Mouse (Mus musculus) erythroblast, embryonic 14.5 days (primary cell): ENCODE results near the gene Hnrnpl. TPM values are rescaled to one million over a fixed set of nuclear protein-coding genes. Genes with fewer than 3 reads are reported as not detected.
"Not testable (repeated sequence)": the region's sequence is repeated elsewhere in the genome, so short reads cannot be mapped to it uniquely, and the experiment has no call there.

Source experiments
- H3K27me3 ChIP-seq: 2 replicates; pipeline ENCODE4 v1.6.1; 2012; ENCODE audit warnings: inconsistent platforms; ENCODE audit not compliant: control insufficient read depth
- H3K36me3 ChIP-seq: 2 replicates; pipeline ENCODE4 v1.6.1; 2012; ENCODE audit warnings: mild to moderate bottlenecking, inconsistent platforms; ENCODE audit not compliant: control insufficient read depth
- H3K4me1 ChIP-seq: 2 replicates; pipeline ENCODE4 v1.6.1; 2012; ENCODE audit warnings: inconsistent platforms; ENCODE audit not compliant: control insufficient read depth
- H3K4me3 ChIP-seq: replicated peaks from 2 replicates; pipeline ENCODE3; 2012; ENCODE audit warnings: moderate library complexity, mild to moderate bottlenecking, inconsistent platforms
- H3K9me3 ChIP-seq: 2 replicates; pipeline ENCODE4 v1.6.1; 2012; ENCODE audit warnings: low read length, inconsistent platforms, mixed read lengths; ENCODE audit not compliant: control insufficient read depth
- GATA1 ChIP-seq: IDR thresholded peaks from 2 replicates; pipeline ENCODE4 v1.6.1; 2012; ENCODE audit warnings: low read length, inconsistent platforms, mixed read lengths
- TAL1 ChIP-seq: IDR thresholded peaks from 3 replicates; pipeline ENCODE4 v1.6.1; 2012; ENCODE audit warnings: low read length, inconsistent platforms, mixed read lengths
- polyA plus RNA-seq: library from polyadenylated mRNA; stranded (reverse); fragments of >175 nt; gene quantifications from 2 replicates; pipeline ENCODE4 v1.2.3, GENCODE M21; 2012

The Hnrnpl gene
- polyA plus RNA-seq, 1 experiment, result 24.2 TPM

DNA sequence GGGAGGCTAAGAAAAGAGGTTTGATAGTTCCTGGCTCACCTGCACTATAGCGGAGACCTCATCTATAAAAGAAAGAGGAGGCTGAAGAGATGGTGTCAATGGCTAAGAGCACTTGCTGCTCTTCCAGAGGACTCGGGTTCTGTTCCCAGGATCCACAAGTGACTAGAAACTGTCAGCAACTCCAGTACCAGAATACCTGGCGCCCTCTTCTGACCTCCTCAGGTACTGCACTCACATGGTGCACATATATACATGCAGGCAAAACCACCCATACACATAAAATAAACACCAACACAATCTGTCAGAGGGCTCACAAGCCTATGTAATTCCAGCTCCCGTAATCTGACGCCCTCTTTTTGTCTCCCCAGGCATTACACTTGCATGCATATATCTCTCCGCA lies 52.6 kb downstream of the Hnrnpl start:
- Histone ChIP-seq H3K27me3 (no peaks in the 10 kb centered on the region), H3K9me3 (peaks cover 9% of the 10 kb centered on the region), H3K36me3 (no peaks in the 10 kb centered on the region), H3K4me3 (no peak overlapping the region), H3K4me1 (peaks cover 18% of the 10 kb centered on the region)
- TF ChIP-seq GATA1 (no peak), TAL1 (no peak)

DNA sequence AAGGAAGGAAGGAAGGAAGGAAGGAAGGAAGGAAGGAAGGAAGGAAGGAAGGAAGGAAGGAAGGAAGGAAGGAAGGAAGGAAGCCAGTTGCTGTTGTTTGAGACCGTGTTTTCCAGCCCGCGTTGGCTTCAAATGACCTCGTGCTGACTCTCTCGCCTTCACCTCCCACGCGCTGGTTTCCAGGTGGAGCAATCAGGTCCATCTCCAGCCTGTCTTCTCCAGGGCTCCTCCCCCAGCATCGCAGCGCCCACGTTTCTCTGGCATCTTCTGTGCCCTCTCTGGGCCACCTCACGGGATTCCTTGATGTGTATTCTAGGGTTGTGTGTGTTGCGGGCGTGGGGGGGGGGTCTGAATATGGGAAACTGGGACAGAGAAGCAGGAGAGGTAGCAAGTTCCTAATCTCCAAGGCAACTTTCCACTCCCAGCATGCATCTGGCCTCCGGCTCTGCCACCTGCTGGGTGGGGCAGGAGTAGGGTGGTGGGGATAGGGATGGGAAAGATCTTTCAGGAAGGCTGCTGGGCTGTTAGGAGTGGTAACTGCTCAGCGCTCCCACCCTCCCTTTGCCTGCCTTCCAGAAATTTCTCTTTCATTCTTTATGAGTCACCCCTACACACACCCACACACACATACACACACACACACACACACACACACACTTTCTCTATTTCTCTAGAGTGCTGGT lies 54.6 kb downstream of the Hnrnpl start:
- H3K4me3 ChIP-seq, result no peak overlapping the region
- TF ChIP-seq TAL1 (no peak), GATA1 (no peak)
- H3K9me3 ChIP-seq, result peaks cover 9% of the 10 kb centered on the region
- peaks cover 35% of the 10 kb centered on the region for H3K4me1 ChIP-seq
- no peaks in the 10 kb centered on the region for H3K27me3 ChIP-seq
- no peaks in the 10 kb centered on the region for H3K36me3 ChIP-seq

DNA sequence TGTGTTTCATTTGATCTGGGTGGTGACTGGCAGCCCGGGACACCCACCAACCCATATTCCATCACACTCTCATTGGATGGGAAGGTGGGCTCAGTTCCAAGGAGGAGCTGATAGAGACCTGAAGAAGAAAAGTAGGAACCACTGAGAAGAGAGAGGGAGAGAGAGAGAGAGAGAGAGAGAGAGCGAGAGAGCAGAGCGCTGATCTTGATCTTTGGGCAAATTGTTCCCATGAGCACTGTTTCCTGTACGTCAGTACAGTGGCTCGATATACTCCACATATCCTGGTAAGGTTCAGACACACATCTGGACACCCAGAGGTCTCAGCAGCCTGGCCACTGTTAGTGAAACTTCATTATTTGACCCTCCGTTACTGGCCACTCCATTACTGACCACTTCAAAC lies 55.2 kb downstream of the Hnrnpl start, which contains the start of gene Lgals7:
Gene Lgals7, plus strand, starts transcription at position 314 of the 400 bp plus-strand sequence.
- Histone ChIP-seq H3K9me3 (peaks cover 9% of the 10 kb centered on the region), H3K36me3 (no peaks in the 10 kb centered on the region), H3K4me1 (peaks cover 35% of the 10 kb centered on the region), H3K27me3 (no peaks in the 10 kb centered on the region), H3K4me3 (no peak within 1 kb of the TSS)
- TF ChIP-seq TAL1 (no peak), GATA1 (no peak)

DNA sequence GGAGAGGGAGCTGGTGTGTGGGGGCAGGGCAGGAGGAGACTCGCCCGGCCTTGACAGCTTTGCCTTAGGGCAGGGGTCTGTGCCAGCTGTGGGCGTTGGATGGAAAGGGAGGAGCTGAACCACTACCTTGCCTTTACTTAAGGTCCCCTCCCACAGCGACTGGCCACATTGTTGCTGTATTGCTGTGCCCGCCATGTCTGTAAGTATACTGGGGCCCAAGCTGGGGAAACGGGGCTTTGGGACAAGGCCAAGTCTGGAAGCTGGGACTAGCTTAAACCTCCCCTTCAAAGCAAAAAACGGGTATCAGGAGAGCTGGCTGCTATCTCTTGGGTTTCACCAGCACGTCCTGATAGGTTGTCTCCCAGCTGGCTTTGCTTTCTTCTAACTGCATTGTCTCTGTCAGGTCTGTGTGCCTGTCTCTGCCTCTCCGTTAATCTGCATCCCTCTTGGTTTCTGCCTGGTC lies 56.0 kb downstream of the Hnrnpl start:
- H3K4me1 ChIP-seq, result peaks cover 35% of the 10 kb centered on the region
- TF ChIP-seq TAL1 (no peak), GATA1 (no peak)
- H3K36me3 ChIP-seq, result no peaks in the 10 kb centered on the region
- peaks cover 9% of the 10 kb centered on the region for H3K9me3 ChIP-seq
- H3K4me3 ChIP-seq, result no peak overlapping the region
- no peaks in the 10 kb centered on the region for H3K27me3 ChIP-seq

DNA sequence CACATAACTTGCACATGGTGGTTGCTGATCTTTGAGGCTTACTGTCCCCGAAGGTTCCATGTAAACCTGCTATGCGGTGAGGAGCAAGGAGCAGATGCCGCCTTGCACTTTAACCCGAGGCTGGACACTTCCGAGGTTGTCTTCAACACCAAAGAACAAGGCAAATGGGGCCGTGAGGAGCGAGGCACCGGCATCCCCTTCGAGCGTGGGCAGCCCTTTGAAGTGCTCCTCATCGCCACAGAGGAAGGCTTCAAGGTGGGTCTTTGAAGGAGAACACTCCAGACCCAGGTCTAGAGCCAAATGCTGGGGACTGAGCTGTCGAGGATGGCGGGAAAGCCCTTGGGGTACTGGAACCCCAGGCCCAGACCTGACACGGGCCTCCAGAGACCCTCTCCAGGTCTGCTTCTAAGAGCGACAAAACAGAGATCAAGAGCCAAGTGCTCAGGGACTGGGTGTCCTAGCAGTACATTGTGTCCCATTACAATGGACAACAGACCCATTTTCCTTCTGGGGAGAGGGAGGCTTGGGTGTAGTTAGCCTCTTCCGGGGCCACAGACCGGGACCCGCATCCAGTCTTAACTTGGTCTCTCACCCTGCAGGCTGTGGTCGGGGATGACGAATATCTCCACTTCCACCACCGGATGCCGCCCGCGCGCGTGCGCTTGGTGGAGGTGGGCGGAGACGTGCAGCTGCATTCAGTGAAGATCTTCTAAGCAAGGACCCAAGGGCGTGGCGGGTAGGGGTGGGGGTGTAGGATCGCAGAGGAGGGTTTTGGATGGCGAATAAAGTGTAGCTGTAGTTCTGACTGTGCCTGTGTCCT lies 57.4 kb downstream of the Hnrnpl start:
- H3K9me3 ChIP-seq, result peaks cover 7% of the 10 kb centered on the region
- H3K27me3 ChIP-seq, result no peaks in the 10 kb centered on the region
- peak overlapping the region; percentile 53 for H3K4me3 ChIP-seq
- TF ChIP-seq TAL1, result no peak
- TF ChIP-seq GATA1, result no peak
- peaks cover 36% of the 10 kb centered on the region for H3K4me1 ChIP-seq
- H3K36me3 ChIP-seq, result no peaks in the 10 kb centered on the region

DNA sequence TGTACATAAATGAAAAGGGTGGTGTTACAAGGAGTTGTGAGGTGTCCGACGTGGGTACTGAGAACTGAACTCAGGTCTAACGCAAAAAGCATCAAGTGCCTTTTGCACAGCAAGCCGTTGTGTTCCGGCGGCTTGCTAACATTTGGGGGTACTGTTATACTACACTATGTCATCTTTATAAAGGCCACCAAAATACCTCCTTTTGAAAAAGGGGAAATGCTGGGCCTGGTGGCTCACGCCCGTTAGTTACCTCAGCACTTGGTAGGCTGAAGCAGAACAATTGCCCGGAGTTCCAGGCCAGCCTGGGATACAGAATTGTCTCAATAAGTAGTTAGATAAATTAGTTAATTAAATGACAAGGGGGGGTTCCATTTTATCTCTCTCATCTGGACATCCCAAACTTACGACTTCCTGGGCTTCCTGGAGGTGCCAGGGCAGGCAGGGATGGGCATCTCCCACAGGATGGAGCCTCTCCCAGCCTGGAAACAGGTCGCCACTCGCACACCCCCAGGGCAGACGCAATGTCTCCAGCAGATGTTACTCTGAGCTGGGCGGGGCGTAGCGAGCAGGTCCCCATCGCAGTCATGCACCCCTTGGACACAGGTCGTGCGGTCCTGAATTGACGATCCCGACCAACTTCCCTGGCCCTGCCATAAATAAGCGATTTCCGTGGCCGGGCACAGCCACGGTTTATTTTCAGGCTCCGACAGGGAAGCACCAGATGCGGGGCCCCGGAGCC lies 58.6 kb downstream of the Hnrnpl start:
- Histone ChIP-seq H3K9me3 (no peaks in the 10 kb centered on the region), H3K36me3 (no peaks in the 10 kb centered on the region), H3K4me1 (peaks cover 45% of the 10 kb centered on the region), H3K4me3 (no peak overlapping the region), H3K27me3 (no peaks in the 10 kb centered on the region)
- TF ChIP-seq GATA1 (no peak), TAL1 (no peak)

DNA sequence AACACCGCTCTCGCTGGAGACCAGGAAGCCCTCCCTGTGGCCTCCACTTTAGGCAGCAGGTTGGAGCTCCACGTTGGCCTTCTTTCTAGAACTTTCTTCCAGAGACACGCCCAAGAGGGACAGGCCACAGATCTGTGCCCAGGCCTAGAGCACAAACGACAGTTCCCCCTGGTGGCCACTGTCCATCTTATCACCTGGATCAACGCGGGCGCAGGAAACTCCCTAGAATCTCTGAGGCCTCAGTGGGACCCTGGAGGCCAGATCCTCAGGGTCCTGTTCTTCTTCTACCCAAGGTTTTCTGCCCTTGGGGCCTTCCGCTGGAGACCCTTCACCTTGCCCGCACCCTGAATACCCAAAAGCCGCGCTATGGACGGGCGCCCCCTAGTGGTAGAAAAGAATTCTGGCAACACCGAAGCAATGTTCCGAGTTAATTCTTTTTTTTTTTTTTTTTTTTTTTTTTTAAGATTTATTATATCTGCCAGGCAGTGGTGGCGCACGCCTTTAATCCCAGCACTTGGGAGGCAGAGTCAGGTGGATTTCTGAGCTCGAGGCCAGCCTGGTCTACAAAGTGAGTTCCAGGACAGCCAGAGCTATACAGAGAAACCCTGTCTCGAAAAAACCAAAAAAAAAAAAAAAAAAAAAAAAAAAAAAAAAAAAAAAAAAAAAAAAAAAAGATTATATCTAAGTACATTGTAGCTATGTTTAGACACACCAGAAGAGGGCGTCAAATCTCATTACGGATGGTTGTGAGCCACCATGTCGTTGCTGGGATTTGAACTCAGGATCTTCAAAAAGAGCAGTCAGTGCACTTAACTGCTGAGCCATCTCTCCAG lies 59.4 kb downstream of the Hnrnpl start:
- not testable (repeated sequence) for H3K36me3 ChIP-seq, H3K27me3 ChIP-seq, H3K9me3 ChIP-seq
- Histone ChIP-seq H3K4me3 (peak overlapping the region; percentile 37), H3K4me1 (peaks cover 45% of the 10 kb centered on the region)
- peak; percentile 29; the same call in 1 of the 2 replicates for TF ChIP-seq GATA1

DNA sequence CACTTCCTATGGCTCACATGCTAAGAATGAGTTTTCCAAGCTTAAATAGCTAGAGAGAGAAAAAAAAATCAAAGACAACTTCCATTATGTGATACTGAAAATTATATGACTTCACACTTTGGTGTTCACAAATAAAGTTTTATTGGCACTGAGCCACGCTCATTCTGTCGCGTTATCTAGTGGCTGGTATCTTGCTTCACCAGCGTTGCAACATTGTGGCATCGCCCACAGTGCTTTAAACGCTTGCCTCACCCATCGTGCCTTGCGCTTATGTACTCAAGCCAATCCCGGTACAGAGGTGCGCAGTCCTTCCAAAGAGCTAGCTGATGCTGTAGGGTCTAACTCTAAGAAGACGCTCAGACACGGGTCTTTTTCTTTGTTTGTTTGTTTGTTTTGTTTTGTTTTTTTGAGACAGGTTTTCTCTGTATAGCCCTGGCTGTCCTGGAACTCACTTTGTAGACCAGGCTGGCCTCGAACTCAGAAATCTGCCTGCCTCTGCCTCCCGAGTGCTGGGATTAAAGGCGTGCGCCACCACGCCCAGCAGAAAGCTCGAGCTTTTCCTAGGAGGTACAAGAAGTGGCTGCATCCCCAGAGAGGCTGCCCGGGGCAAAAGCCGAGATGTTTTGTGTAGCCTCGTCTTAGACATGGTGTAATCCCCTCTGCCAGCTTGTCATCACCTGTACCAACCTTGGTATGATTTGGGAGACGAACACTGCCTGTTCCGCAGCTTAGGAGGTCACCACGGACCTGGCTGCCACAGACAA lies 62.7 kb downstream of the Hnrnpl start:
- Histone ChIP-seq H3K4me1 (peaks cover 29% of the 10 kb centered on the region), H3K36me3 (no peaks in the 10 kb centered on the region), H3K9me3 (no peaks in the 10 kb centered on the region), H3K27me3 (no peaks in the 10 kb centered on the region), H3K4me3 (no peak overlapping the region)
- TF ChIP-seq GATA1 (no peak), TAL1 (no peak)

Other genes with a start within 250 kb of the Hnrnpl start
- gene Samd4b, start 210.4 kb upstream of the Hnrnpl start, polyA plus RNA-seq, result 9.3 and 11.4 TPM in 2 replicates
- gene Pak4, start 210.4 kb upstream of the Hnrnpl start, polyA plus RNA-seq, result 16.1 and 20.0 TPM in 2 replicates
- gene Acp7, start 177.2 kb upstream of the Hnrnpl start, polyA plus RNA-seq, result not detected in 2 replicates
- gene Fbxo27, start 115.7 kb upstream of the Hnrnpl start, polyA plus RNA-seq, result not detected in 2 replicates
- gene Fbxo17, start 91.7 kb upstream of the Hnrnpl start, polyA plus RNA-seq, result 0.03 TPM in 1 of 2 replicates, not detected in the other
- gene Mrps12, start 66.7 kb upstream of the Hnrnpl start, polyA plus RNA-seq, result 32.0 and 39.4 TPM in 2 replicates
- 2.7 and 4.0 TPM in 2 replicates for gene Sars2, start 66.5 kb upstream of the Hnrnpl start, polyA plus RNA-seq
- not detected in 2 replicates for gene Ccer2, start 52.4 kb upstream of the Hnrnpl start, polyA plus RNA-seq
- 17.4 and 17.6 TPM in 2 replicates for gene Sirt2, start 41.8 kb upstream of the Hnrnpl start, polyA plus RNA-seq
- gene Nfkbib, start 41.0 kb upstream of the Hnrnpl start, polyA plus RNA-seq, result 20.1 and 21.4 TPM in 2 replicates
- gene Rinl, start 19.6 kb upstream of the Hnrnpl start, polyA plus RNA-seq, result 0.49 and 0.65 TPM in 2 replicates
- 0.67 and 2.1 TPM in 2 replicates for gene Ech1, start 16.7 kb downstream of the Hnrnpl start, polyA plus RNA-seq
- gene Lgals4, start 25.3 kb downstream of the Hnrnpl start, polyA plus RNA-seq, result 0.04 and 0.17 TPM in 2 replicates
- not detected in 2 replicates for gene Lgals7, start 55.3 kb downstream of the Hnrnpl start, polyA plus RNA-seq
- 0.02 TPM in 1 of 2 replicates, not detected in the other for gene Capn12, start 72.9 kb downstream of the Hnrnpl start, polyA plus RNA-seq
- gene Actn4, start 153.8 kb downstream of the Hnrnpl start, polyA plus RNA-seq, result 86.9 and 109 TPM in 2 replicates
- 17.8 and 48.0 TPM in 2 replicates for gene Eif3k, start 173.3 kb downstream of the Hnrnpl start, polyA plus RNA-seq
- 8.4 and 11.7 TPM in 2 replicates for gene Map4k1, start 173.5 kb downstream of the Hnrnpl start, polyA plus RNA-seq